Mouse (Mus musculus): ENCODE data around the gene Cetn3. TPM values are rescaled to one million over a fixed set of nuclear protein-coding genes. Genes with fewer than 3 reads are reported as not detected.

The Cetn3 gene
- total RNA-seq, 2 experiments from 2014 or later = 111 to 152 TPM

DNA sequence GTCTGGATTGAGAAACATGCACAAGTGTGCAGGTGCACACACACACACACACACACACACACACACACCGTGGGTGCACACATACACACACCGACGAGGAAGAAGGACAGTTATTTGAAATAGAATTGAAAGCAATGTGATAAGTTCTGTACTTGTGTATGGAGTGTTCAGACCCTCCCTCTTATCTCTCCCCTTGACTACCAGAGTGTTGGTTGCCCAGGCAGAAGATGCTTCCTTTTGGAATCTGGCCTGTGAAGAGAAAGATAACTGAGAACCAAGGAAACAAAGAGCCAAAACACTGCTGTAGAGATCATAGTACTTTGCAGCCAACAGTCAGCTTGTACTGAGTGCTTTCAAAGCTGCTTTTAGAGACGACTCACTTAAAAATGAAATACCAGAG lies 20.8 kb downstream of the Cetn3 start:
- no peak for DNase-seq

DNA sequence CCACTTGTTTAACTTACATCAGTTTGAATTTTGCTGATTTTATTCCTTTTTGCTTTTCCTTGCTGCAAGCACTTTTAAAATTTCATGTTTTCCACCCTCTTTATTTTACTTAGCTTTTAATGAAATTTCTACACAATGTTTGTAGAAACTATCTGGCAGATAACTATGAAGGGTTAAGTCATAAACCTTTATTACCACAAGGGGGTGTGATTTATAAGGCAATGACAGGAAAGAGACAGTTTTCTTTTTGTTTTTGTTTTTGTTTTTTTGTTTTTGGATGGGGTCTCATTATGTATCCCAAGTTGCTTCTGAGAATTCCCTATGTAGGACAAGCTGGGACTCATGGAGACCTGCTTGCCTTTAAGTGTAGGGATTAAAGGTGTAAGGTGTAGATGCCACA lies 39.9 kb downstream of the Cetn3 start:
- no peak for DNase-seq

- DNase-seq = no peak
Measured at GRCm38 (mm10) chr13:81824576-81825330, 41.9 kb downstream of the Cetn3 start.

- DNase-seq = no peak
Measured at GRCm38 (mm10) chr13:81828486-81828885, 45.6 kb downstream of the Cetn3 start.

DNA sequence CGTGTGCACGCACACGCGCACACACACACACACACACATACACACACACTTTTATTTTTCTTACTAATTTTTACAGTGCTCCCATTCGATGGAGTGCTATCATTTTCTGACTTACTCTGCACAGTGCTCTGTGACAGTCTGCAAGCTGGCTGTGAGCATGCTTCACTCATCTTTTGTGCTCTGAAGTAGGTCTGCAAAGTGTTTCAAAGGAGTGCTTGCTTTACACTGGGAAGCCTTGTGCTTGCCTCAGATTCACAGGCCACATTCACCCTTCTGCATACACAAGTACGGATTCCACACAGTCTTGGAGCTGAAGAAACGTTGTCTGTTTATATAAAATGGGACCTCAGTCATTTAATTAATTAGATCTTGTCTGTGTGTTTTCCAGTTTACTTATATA lies 49.0 kb downstream of the Cetn3 start:
- no peak for DNase-seq

DNA sequence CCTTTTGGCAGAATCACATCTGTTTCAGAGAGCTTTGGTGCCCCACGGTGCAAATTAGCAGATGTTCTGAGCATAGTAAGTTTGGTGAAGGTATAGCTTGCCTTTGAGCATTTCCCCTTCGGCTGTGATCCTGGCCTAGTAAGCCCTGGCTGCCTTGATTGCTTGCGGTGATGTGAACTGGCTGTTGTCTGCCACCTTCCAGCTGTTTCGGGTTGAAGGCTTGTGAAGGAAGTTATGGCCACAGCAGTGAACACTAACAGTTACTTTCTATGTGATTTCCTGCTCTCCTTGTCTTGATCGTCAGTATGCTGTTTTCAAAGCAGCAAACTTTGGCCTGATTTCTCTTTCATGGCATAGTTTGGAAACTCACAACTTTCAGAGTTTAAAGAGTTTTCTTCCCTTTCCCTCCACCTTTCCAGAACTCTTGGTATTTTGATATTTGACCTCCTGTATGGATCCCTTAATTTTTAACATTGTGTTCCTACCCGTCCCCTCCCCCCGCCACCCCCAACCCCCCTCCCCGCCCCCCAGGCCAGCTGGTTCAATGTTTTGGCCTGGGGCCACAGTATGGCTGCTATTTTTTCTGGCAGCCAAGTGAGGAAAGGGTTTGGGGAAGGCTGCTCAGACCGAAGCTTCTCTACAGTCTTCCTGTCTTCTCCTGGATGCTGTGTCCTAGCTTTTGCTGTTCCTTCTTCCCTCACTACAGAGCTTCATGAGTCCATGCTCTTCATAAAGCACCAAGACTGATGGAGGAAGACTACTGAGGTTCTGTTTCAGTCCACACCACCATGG lies 53.7 kb downstream of the Cetn3 start:
- DNase-seq = no peak

DNA sequence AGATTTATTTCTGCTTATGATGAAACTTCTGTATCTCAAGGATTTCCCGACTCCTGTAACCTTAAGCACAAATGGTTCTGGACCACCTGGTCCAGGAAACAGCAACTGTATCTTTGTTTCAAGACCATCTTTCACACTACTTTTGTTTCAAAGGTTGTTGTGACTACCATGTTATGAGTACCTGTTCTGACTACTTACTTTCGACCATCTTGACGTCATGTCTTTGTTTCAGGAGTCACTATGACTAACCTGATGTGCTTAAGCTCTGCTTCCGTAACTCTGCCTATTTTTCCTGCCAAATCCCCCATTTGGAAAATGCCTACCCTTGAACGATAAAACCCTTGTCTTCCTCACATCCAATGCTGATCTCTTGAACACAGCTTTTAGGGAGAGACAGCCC lies 55.1 kb downstream of the Cetn3 start:
- DNase-seq = no peak

- DNase-seq = no peak
Measured at GRCm38 (mm10) chr13:81838948-81839347, 56.1 kb downstream of the Cetn3 start.

DNA sequence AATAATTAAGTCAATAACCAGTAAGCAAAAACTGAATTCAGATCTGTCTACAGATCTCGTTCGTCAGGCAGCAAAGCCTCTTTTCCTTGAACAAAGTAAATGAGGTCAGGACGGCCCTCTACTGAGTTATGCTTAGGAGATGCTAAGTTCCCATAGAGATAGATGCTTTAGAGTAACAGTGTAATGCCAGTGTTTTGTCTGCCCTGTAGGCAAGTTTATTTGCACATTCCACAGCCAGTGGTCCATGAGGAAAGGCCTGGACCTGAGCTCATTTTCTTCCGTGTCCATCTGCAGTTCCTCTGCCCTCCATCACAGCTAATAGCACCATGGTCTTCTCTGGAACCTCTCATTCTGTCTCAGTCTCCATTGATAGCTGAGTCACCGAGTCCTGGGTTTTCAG lies 57.4 kb downstream of the Cetn3 start:
- DNase-seq = no peak

DNA sequence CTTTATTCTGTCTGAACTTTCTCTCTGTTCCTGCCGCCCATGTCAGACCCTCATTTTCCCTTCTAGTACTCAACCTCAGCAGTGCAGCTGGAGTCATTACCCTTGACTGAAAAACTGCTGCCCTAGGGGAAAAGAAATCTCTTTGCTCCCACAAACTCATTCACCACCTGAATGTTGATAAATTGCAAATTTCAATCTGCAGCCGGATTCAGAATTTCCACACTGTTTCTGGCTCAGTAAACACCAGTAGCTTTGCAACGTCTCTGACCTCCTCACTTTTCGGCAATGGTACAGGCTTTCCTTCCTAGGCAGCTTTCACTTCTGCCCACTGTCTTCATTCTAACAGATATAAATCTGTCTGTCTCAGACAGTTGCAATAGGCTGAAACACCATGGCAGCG lies 57.8 kb downstream of the Cetn3 start:
- DNase-seq = no peak

DNA sequence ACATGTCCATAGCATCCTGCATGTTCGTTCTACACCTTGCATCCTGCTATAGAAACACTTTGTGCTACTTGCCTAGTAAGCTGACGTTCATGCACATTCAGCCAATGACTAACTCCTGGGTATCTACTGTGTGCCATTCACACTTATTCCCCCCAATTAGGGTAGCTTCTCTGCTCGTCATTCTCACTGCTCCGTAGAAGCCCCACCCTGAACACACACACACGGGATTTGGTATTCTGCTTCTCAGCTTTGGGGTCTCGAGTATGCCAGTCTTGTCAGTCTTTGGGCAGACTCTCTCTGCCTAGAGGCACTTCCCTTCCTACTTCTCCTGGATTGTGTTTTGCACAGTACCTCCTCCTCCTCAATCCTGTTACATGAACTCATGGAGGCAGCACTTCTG lies 59.4 kb downstream of the Cetn3 start:
- no peak for DNase-seq

Other genes with a start within 250 kb of the Cetn3 start
- gene Adgrv1, start 149.9 kb upstream of the Cetn3 start, total RNA-seq (2021) = 1 to 10 TPM; 1.4 to 3.6 TPM
- gene Lysmd3, start 125.4 kb upstream of the Cetn3 start, total RNA-seq (2021) = 10 to 100 TPM; 23.1 to 27.0 TPM
- gene Polr3g, start 72.1 kb upstream of the Cetn3 start, total RNA-seq (2021) = 1 to 10 TPM; 4.5 to 7.5 TPM
- 10 to 100 TPM in 1 of 2 experiments, 1 to 10 TPM in 1; 7.9 to 17.2 TPM for gene Mblac2, start 71.7 kb upstream of the Cetn3 start, total RNA-seq (2021)

Data from adrenal gland, postnatal 36 days (tissue).